Mouse (Mus musculus) midbrain, embryonic 16.5 days (tissue): ENCODE data around the gene Ddx55. TPM values are rescaled to one million over a fixed set of nuclear protein-coding genes. Genes with fewer than 3 reads are reported as not detected.

Experiments
- ATAC-seq: fragments of 200-750 bp; cut with Nextera tagmentation; 2 replicates; pipeline ENCODE4 v1.8.0; 2017; ENCODE audit warnings: moderate TSS enrichment
- H3K27ac ChIP-seq: fragments of 300-500 bp; sonication (generic); 2 replicates; pipeline ENCODE4 v1.5.1; 2014; ENCODE audit warnings: mild to moderate bottlenecking, low read length, mixed read lengths
- H3K27me3 ChIP-seq: fragments of 300-500 bp; sonication (generic); 2 replicates; pipeline ENCODE4 v1.6.1; 2014; ENCODE audit warnings: low read depth, low read length, mixed read lengths; ENCODE audit not compliant: control insufficient read depth, insufficient read depth
- H3K36me3 ChIP-seq: fragments of 300-500 bp; sonication (generic); 2 replicates; pipeline ENCODE4 v1.6.1; 2014; ENCODE audit warnings: mild to moderate bottlenecking, low read length, moderate library complexity, mixed read lengths; ENCODE audit not compliant: control insufficient read depth, insufficient read depth
- H3K4me1 ChIP-seq: fragments of 300-500 bp; sonication (generic); 2 replicates; pipeline ENCODE4 v1.6.1; 2014; ENCODE audit warnings: mild to moderate bottlenecking, low read length, mixed read lengths; ENCODE audit not compliant: control insufficient read depth, insufficient read depth
- H3K4me2 ChIP-seq: fragments of 300-500 bp; sonication (generic); 2 replicates; pipeline ENCODE4 v1.6.1; 2014; ENCODE audit warnings: mild to moderate bottlenecking, low read length, mixed read lengths
- H3K4me3 ChIP-seq: fragments of 300-500 bp; sonication (generic); 2 replicates; pipeline ENCODE4 v1.5.1; 2014; ENCODE audit warnings: low read depth, mild to moderate bottlenecking, low read length, moderate library complexity, mixed read lengths
- H3K9ac ChIP-seq: fragments of 300-500 bp; sonication (generic); 2 replicates; pipeline ENCODE4 v1.6.1; 2014; ENCODE audit warnings: low read depth, low read length, mixed read lengths
- H3K9me3 ChIP-seq: fragments of 300-500 bp; sonication (generic); replicated peaks from 2 replicates; pipeline ENCODE4 v1.6.1; 2014; ENCODE audit warnings: mild to moderate bottlenecking, low read length, mixed read lengths; ENCODE audit not compliant: control insufficient read depth, poor library complexity, severe bottlenecking
- WGBS: fragments of 180-500 bp; shearing (Covaris S2); extraction: QIAGEN DNeasy Blood & Tissue Kit; methylation state at CpG from one replicate; pipeline ENCODE4 v1.1.7; 2014; 5-methylcytosine and 5-hydroxymethylcytosine counted together
- polyA plus RNA-seq: library from polyadenylated mRNA; unstranded; fragments of >200 nt; fragmentation: Nextera tagmentation; extraction: Ambion mirVana; gene quantifications from 2 replicates; pipeline ENCODE4 v1.2.1, GENCODE M21; 2015

Ddx55 gene
- 25.7 and 27.8 TPM in 2 replicates for polyA plus RNA-seq

DNA sequence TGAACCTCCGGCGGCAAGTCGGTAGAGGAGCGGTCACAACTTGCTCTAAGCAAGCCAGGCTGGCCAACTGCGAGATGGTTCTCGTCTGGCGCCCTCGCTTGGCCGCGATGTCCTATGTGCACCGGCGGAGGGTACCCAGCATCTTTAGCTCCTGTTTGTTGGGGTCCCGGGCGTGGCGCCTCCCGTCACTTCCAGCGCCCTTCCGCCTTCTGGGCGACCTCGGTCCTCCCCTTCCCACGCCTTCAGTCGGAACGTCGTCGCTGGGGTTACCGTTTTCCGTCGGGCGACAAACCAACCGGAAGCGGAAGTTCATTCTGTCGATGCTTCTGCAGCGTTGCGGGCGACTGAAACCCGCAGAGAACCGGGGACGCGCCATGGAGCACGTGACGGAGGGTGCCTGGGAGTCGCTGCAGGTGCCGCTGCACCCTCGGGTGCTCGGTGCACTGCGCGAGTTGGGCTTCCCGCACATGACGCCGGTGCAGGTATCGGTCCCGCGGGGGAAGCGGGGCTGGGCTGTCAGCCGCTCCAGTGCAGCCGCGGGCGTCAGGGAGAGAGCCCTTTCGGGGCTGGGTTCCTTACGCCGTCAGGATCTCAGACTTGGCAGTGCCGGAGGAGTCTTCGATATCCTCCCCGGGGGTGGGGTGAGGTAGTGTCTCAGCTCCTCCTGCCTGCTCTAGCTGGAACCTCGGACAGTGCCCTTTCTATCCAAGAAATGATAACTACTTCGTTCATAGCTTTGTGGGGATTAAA, at the start of gene Ddx55:
Gene Ddx55, plus strand, starts transcription at position 307 of the 750 bp plus-strand sequence.
- peaks cover 23% of the 10 kb centered on the region for H3K36me3 ChIP-seq

DNA sequence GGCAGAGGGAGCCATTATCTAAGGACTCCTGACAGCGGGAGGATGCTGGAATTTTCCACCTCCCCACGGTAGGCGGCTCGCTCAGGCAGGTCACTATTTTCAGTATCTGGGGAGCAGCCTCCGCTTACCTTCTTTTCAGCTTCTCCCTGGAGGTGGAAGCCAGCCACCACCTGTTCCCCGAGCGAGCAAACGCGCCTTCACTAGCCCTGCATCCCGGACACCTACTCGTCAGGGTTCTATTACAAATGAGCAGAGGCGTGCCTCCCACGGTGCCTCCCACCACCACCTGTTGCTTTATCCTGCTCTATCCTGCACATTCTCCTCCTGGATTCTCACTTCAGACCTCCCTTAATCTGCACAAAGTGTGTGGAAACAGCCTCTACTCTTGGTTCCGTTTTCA, 48.9 kb upstream of the Ddx55 start:
- Histone ChIP-seq H3K36me3 (peaks cover 7% of the 10 kb centered on the region; the same call in 1 of the 2 replicates), H3K4me3 (no peak overlapping the region), H3K4me2 (no peak overlapping the region), H3K4me1 (no peaks in the 10 kb centered on the region), H3K9me3 (no peaks in the 10 kb centered on the region), H3K9ac (no peak overlapping the region), H3K27ac (no peak overlapping the region), H3K27me3 (no peaks in the 10 kb centered on the region)
- ATAC-seq = no peak
- 64% methylated on average over 14 of the region's 14 CpGs for WGBS

More for the DNA sequence above, at the start of gene Ddx55:
- peaks cover 11% of the 10 kb centered on the region for H3K4me1 ChIP-seq
- peak within 1 kb of the TSS; percentile 98 for H3K4me3 ChIP-seq
- peak within 1 kb of the TSS; percentile 85 for H3K27ac ChIP-seq
- peak within 1 kb of the TSS; percentile 64 for H3K4me2 ChIP-seq
- peak within 1 kb of the TSS; percentile 92 for H3K9ac ChIP-seq
- ATAC-seq = peak; percentile 89
- under 1% methylated on average over 65 of the region's 66 CpGs for WGBS
- no peaks in the 10 kb centered on the region for H3K27me3 ChIP-seq
- H3K9me3 ChIP-seq = no peaks in the 10 kb centered on the region

DNA sequence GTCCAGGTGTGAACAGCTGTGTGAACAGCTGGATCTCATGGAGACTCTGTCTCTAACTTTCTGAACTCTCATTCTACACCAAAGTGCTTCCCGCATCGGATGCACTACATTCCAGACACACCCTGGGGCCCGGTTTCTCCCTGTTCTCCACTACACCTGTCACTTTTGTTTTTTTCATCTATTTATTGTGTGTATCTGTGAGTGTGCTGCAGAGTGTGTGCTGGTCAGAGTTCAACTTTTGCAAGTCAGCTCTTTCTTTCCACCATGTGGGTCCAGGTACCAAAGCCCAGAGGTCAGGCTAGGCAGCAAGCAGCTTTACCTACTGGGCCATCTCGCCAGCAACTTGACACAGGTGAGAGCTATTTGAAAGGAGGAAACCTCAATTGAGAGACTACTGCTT, 47.4 kb upstream of the Ddx55 start:
- Histone ChIP-seq H3K9me3 (no peaks in the 10 kb centered on the region), H3K27me3 (no peaks in the 10 kb centered on the region), H3K36me3 (peaks cover 7% of the 10 kb centered on the region; the same call in 1 of the 2 replicates), H3K4me3 (no peak overlapping the region), H3K4me1 (no peaks in the 10 kb centered on the region), H3K27ac (no peak overlapping the region), H3K4me2 (no peak overlapping the region), H3K9ac (no peak overlapping the region)
- no peak for ATAC-seq
- 96% methylated on average over 4 of the region's 4 CpGs for WGBS

DNA sequence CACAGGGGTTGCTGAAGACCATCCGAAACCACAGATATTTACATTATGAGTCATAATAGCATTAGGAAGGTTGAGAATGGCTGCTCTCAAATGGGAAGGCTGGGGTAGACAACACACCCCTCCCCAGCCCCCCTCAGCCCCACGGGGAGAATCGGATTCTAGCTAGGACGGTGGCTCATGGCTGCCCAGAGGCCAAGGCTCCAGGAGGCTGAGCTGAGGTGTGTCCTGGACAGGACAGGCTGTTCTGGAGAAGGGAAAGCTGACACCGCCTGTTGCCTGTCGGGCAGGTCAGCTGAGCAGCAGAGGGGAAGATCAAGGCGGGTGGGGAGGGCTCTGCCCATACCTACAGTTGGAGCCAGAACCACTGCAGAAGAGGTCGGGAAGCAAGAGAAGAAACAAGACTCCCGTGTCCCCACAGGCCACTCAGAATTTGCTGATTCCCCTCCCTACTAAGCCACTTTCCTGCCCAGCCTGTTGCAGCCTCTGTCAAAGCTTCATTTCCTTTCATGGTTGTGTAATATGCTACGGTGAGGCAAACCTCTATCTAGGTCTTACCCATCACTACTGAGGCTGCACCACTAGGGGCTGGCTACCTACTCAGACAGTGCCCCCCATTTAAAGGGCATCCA, 45.8 kb upstream of the Ddx55 start:
- H3K9me3 ChIP-seq = no peaks in the 10 kb centered on the region
- no peak overlapping the region for H3K27ac ChIP-seq
- H3K9ac ChIP-seq = no peak overlapping the region
- ATAC-seq = no peak
- H3K4me1 ChIP-seq = no peaks in the 10 kb centered on the region
- H3K4me3 ChIP-seq = no peak overlapping the region
- H3K36me3 ChIP-seq = peaks cover 7% of the 10 kb centered on the region; the same call in 1 of the 2 replicates
- H3K4me2 ChIP-seq = no peak overlapping the region
- WGBS = 86% methylated on average over 10 of the region's 10 CpGs
- H3K27me3 ChIP-seq = no peaks in the 10 kb centered on the region

- Histone ChIP-seq H3K27me3 (no peaks in the 10 kb centered on the region), H3K9me3 (no peaks in the 10 kb centered on the region), H3K4me2 (no peak overlapping the region), H3K36me3 (peaks cover 5% of the 10 kb centered on the region), H3K4me1 (no peaks in the 10 kb centered on the region), H3K9ac (no peak overlapping the region), H3K4me3 (no peak overlapping the region), H3K27ac (no peak overlapping the region)
- ATAC-seq = no peak
- 95% methylated on average over 6 of the region's 6 CpGs for WGBS
These were observed 43.5 kb upstream of the Ddx55 start for GRCm38 (mm10) chr5:124509200-124509599.

- Histone ChIP-seq H3K9ac (no peak overlapping the region), H3K36me3 (peaks cover 8% of the 10 kb centered on the region), H3K4me2 (no peak overlapping the region), H3K27ac (no peak overlapping the region), H3K4me1 (no peaks in the 10 kb centered on the region), H3K27me3 (no peaks in the 10 kb centered on the region), H3K9me3 (no peaks in the 10 kb centered on the region), H3K4me3 (no peak overlapping the region)
- no peak for ATAC-seq
- 79% methylated on average over 12 of the region's 12 CpGs for WGBS
These were observed 42.9 kb upstream of the Ddx55 start for GRCm38 (mm10) chr5:124509742-124510237.

DNA sequence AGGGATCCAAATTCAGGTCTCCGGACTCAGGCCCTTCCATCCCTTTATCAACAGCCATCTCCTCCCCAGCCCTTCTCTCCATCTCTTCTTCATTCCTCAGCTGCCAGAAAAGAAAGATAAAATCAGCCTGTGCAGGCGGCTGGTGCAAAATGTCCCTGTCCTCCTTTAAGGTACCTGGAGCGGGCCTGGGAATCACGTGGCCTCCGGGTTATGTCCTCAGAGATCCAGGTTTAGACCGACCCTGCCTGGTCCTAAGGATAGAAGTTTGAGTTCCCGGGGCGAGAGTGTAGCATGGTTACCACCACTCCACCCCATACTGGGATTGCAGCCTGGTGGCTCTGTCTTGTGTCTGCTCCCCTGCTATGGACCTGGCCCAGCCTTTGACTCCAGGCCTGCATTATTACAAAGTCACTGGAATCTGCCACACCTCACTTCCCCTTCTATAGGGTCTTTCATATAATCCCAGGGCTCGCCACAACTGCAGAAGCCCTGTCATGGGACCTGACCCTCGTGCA, 42.1 kb upstream of the Ddx55 start:
- no peak overlapping the region for H3K4me2 ChIP-seq
- WGBS = 91% methylated on average over 10 of the region's 10 CpGs
- no peak overlapping the region for H3K4me3 ChIP-seq
- no peak overlapping the region for H3K27ac ChIP-seq
- H3K27me3 ChIP-seq = no peaks in the 10 kb centered on the region
- ATAC-seq = no peak
- H3K4me1 ChIP-seq = no peaks in the 10 kb centered on the region
- no peaks in the 10 kb centered on the region for H3K9me3 ChIP-seq
- no peak overlapping the region for H3K9ac ChIP-seq
- peaks cover 8% of the 10 kb centered on the region for H3K36me3 ChIP-seq

GRCm38 (mm10) chr5:124515789-124516188, 36.9 kb upstream of the Ddx55 start:
- Histone ChIP-seq H3K4me3 (no peak overlapping the region), H3K9ac (no peak overlapping the region), H3K9me3 (no peaks in the 10 kb centered on the region), H3K36me3 (peaks cover 7% of the 10 kb centered on the region; the same call in 1 of the 2 replicates), H3K4me1 (no peaks in the 10 kb centered on the region), H3K4me2 (no peak overlapping the region), H3K27ac (no peak overlapping the region), H3K27me3 (no peaks in the 10 kb centered on the region)
- no peak for ATAC-seq
- 86% methylated on average over 5 of the region's 5 CpGs for WGBS

DNA sequence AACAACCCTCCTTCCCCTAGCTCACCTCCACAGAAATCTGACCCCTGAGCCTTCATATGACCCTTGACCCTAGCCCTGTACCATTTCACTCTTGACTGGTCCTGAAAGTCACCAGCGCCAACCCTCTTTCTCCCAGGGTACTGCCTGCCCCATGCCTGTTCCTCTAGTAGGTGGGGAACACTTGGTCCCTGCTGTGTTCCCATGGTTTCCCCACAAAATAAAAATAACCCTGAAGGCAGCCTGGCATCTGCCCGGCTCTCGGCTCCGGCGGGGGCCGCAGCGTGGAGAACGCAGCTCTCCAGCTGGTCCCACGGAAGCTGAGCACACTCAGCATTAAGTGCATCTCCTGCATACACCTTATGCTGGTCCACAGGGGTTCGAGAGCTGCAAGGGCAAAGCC, 34.0 kb upstream of the Ddx55 start:
- no peaks in the 10 kb centered on the region for H3K4me1 ChIP-seq
- peaks cover 10% of the 10 kb centered on the region; the same call in 1 of the 2 replicates for H3K36me3 ChIP-seq
- no peak overlapping the region for H3K9ac ChIP-seq
- WGBS = 48% methylated on average over 10 of the region's 10 CpGs
- no peak overlapping the region for H3K27ac ChIP-seq
- no peaks in the 10 kb centered on the region for H3K9me3 ChIP-seq
- H3K27me3 ChIP-seq = no peaks in the 10 kb centered on the region
- no peak overlapping the region for H3K4me2 ChIP-seq
- H3K4me3 ChIP-seq = no peak overlapping the region
- no peak for ATAC-seq
